Mouse (Mus musculus): ENCODE measurements around the gene Slc17a1. TPM values are rescaled to one million over a fixed set of nuclear protein-coding genes. Genes with fewer than 3 reads are reported as not detected.

Gene Slc17a1
- polyA plus RNA-seq, 1 experiment: 0.11 TPM

- Histone ChIP-seq H3K27me3 (ENCODE audit: control insufficient read depth, insufficient read depth, low read length) (no peaks in the 10 kb centered on the region), H3K4me1 (ENCODE audit: control insufficient read depth, insufficient read depth, low read length) (no peaks in the 10 kb centered on the region), H3K4me3 (ENCODE audit: control insufficient read depth, low read depth, low read length) (no peak overlapping the region), H3K36me3 (ENCODE audit: control insufficient read depth, insufficient read depth, low read length) (no peaks in the 10 kb centered on the region), H3K27ac (ENCODE audit: control insufficient read depth, insufficient read depth, low read depth, low read length) (no peak overlapping the region)
- TF ChIP-seq POLR2A (IDR thresholded peaks at IDR 0.05; ENCODE audit: control insufficient read depth, low read depth, low read length) (no peak), CTCF (IDR thresholded peaks at IDR 0.05; ENCODE audit: control insufficient read depth, insufficient read depth, insufficient replicate concordance, low read depth, low read length) (no peak)
Observed at GRCm38 (mm10) chr13:23887026-23887725, 19.6 kb downstream of the Slc17a1 start.

GRCm38 (mm10) chr13:23889011-23889605 lies 21.6 kb downstream of the Slc17a1 start:
- H3K27ac ChIP-seq (ENCODE audit: control insufficient read depth, insufficient read depth, low read depth, low read length): no peak overlapping the region
- H3K27me3 ChIP-seq (ENCODE audit: control insufficient read depth, insufficient read depth, low read length): no peaks in the 10 kb centered on the region
- TF ChIP-seq POLR2A (IDR thresholded peaks at IDR 0.05; ENCODE audit: control insufficient read depth, low read depth, low read length) (no peak), CTCF (IDR thresholded peaks at IDR 0.05; ENCODE audit: control insufficient read depth, insufficient read depth, insufficient replicate concordance, low read depth, low read length) (no peak)

GRCm38 (mm10) chr13:23892592-23893268 lies 25.2 kb downstream of the Slc17a1 start:
- H3K27ac ChIP-seq (ENCODE audit: control insufficient read depth, insufficient read depth, low read depth, low read length): no peak overlapping the region
- H3K4me1 ChIP-seq (ENCODE audit: control insufficient read depth, insufficient read depth, low read length): no peaks in the 10 kb centered on the region
- H3K4me3 ChIP-seq (ENCODE audit: control insufficient read depth, low read depth, low read length): no peak overlapping the region
- H3K36me3 ChIP-seq (ENCODE audit: control insufficient read depth, insufficient read depth, low read length): no peaks in the 10 kb centered on the region
- no peak for TF ChIP-seq CTCF (IDR thresholded peaks at IDR 0.05; ENCODE audit: control insufficient read depth, insufficient read depth, insufficient replicate concordance, low read depth, low read length)
- TF ChIP-seq POLR2A (IDR thresholded peaks at IDR 0.05; ENCODE audit: control insufficient read depth, low read depth, low read length): no peak
- no peaks in the 10 kb centered on the region for H3K27me3 ChIP-seq (ENCODE audit: control insufficient read depth, insufficient read depth, low read length)

More at GRCm38 (mm10) chr13:23889011-23889605, 21.6 kb downstream of the Slc17a1 start:
- no peaks in the 10 kb centered on the region for H3K36me3 ChIP-seq (ENCODE audit: control insufficient read depth, insufficient read depth, low read length)
- H3K4me3 ChIP-seq (ENCODE audit: control insufficient read depth, low read depth, low read length): no peak overlapping the region
- H3K4me1 ChIP-seq (ENCODE audit: control insufficient read depth, insufficient read depth, low read length): no peaks in the 10 kb centered on the region

- Histone ChIP-seq H3K4me1 (ENCODE audit: control insufficient read depth, insufficient read depth, low read length) (no peaks in the 10 kb centered on the region), H3K36me3 (ENCODE audit: control insufficient read depth, insufficient read depth, low read length) (no peaks in the 10 kb centered on the region), H3K4me3 (ENCODE audit: control insufficient read depth, low read depth, low read length) (no peak overlapping the region), H3K27ac (ENCODE audit: control insufficient read depth, insufficient read depth, low read depth, low read length) (no peak overlapping the region), H3K27me3 (ENCODE audit: control insufficient read depth, insufficient read depth, low read length) (no peaks in the 10 kb centered on the region)
- TF ChIP-seq POLR2A (IDR thresholded peaks at IDR 0.05; ENCODE audit: control insufficient read depth, low read depth, low read length) (no peak), CTCF (IDR thresholded peaks at IDR 0.05; ENCODE audit: control insufficient read depth, insufficient read depth, insufficient replicate concordance, low read depth, low read length) (no peak)
Observed at GRCm38 (mm10) chr13:23893269-23893593, 25.7 kb downstream of the Slc17a1 start.

GRCm38 (mm10) chr13:23898242-23898641 lies 30.7 kb downstream of the Slc17a1 start:
- H3K4me3 ChIP-seq (ENCODE audit: control insufficient read depth, low read depth, low read length): no peak overlapping the region
- no peaks in the 10 kb centered on the region for H3K36me3 ChIP-seq (ENCODE audit: control insufficient read depth, insufficient read depth, low read length)
- H3K4me1 ChIP-seq (ENCODE audit: control insufficient read depth, insufficient read depth, low read length): no peaks in the 10 kb centered on the region
- TF ChIP-seq CTCF (IDR thresholded peaks at IDR 0.05; ENCODE audit: control insufficient read depth, insufficient read depth, insufficient replicate concordance, low read depth, low read length): no peak
- no peak for TF ChIP-seq POLR2A (IDR thresholded peaks at IDR 0.05; ENCODE audit: control insufficient read depth, low read depth, low read length)
- no peak overlapping the region for H3K27ac ChIP-seq (ENCODE audit: control insufficient read depth, insufficient read depth, low read depth, low read length)
- no peaks in the 10 kb centered on the region for H3K27me3 ChIP-seq (ENCODE audit: control insufficient read depth, insufficient read depth, low read length)

GRCm38 (mm10) chr13:23906906-23907305 lies 39.4 kb downstream of the Slc17a1 start:
- Histone ChIP-seq H3K4me3 (ENCODE audit: control insufficient read depth, low read depth, low read length) (no peak overlapping the region), H3K4me1 (ENCODE audit: control insufficient read depth, insufficient read depth, low read length) (no peaks in the 10 kb centered on the region), H3K36me3 (ENCODE audit: control insufficient read depth, insufficient read depth, low read length) (no peaks in the 10 kb centered on the region), H3K27ac (ENCODE audit: control insufficient read depth, insufficient read depth, low read depth, low read length) (no peak overlapping the region), H3K27me3 (ENCODE audit: control insufficient read depth, insufficient read depth, low read length) (no peaks in the 10 kb centered on the region)
- TF ChIP-seq POLR2A (IDR thresholded peaks at IDR 0.05; ENCODE audit: control insufficient read depth, low read depth, low read length): no peak
- no peak for TF ChIP-seq CTCF (IDR thresholded peaks at IDR 0.05; ENCODE audit: control insufficient read depth, insufficient read depth, insufficient replicate concordance, low read depth, low read length)

GRCm38 (mm10) chr13:23910121-23910520 lies 42.6 kb downstream of the Slc17a1 start:
- Histone ChIP-seq H3K4me3 (ENCODE audit: control insufficient read depth, low read depth, low read length) (no peak overlapping the region), H3K27me3 (ENCODE audit: control insufficient read depth, insufficient read depth, low read length) (no peaks in the 10 kb centered on the region), H3K4me1 (ENCODE audit: control insufficient read depth, insufficient read depth, low read length) (no peaks in the 10 kb centered on the region), H3K27ac (ENCODE audit: control insufficient read depth, insufficient read depth, low read depth, low read length) (no peak overlapping the region), H3K36me3 (ENCODE audit: control insufficient read depth, insufficient read depth, low read length) (no peaks in the 10 kb centered on the region)
- TF ChIP-seq CTCF (IDR thresholded peaks at IDR 0.05; ENCODE audit: control insufficient read depth, insufficient read depth, insufficient replicate concordance, low read depth, low read length): no peak
- TF ChIP-seq POLR2A (IDR thresholded peaks at IDR 0.05; ENCODE audit: control insufficient read depth, low read depth, low read length): no peak
